Mouse (Mus musculus): ENCODE measurements at regions not wholly inside any gene's neighbourhood (a gene's known extent, or its start where the extent isn't known, plus 50 kb on each side); places are given as distances from the start of the nearest gene placed in this dataset.

- DNase-seq = no peak
These were observed 87.6 kb upstream of the Mrps6 start for GRCm38 (mm10) chr16:91970461-91970860.

GRCm38 (mm10) chr16:91973183-91973582 lies 84.9 kb upstream of the Mrps6 start:
- no peak for DNase-seq

GRCm38 (mm10) chr16:91976194-91976805 lies 81.8 kb upstream of the Mrps6 start:
- no peak for DNase-seq

GRCm38 (mm10) chr16:91978423-91978822 lies 79.6 kb upstream of the Mrps6 start:
- no peak for DNase-seq

GRCm38 (mm10) chr16:91978846-91979245 lies 79.2 kb upstream of the Mrps6 start:
- no peak for DNase-seq

- no peak for DNase-seq
These were observed 77.6 kb upstream of the Mrps6 start for GRCm38 (mm10) chr16:91980482-91980881.

- DNase-seq = no peak
These were observed 72.9 kb upstream of the Mrps6 start for GRCm38 (mm10) chr16:91985211-91985610.

GRCm38 (mm10) chr16:91989332-91989731 lies 68.7 kb upstream of the Mrps6 start:
- no peak for DNase-seq

- peak; percentile 62 for DNase-seq
These were observed 62.4 kb upstream of the Mrps6 start for GRCm38 (mm10) chr16:91995459-91996190.

- no peak for DNase-seq
These were observed 50.7 kb upstream of the Mrps6 start for GRCm38 (mm10) chr16:92007351-92007750.

All from layer of hippocampus, adult 9-11 months (tissue).